Mouse (Mus musculus) midbrain, embryonic 15.5 days (tissue): Measurements from ENCODE around the gene Zcchc13. TPM values are rescaled to one million over a fixed set of nuclear protein-coding genes. Genes with fewer than 3 reads are reported as not detected.
"Not testable (repeated sequence)": the region's sequence is repeated elsewhere in the genome, so short reads cannot be mapped to it uniquely, and the experiment has no call there.

Experiments used
- ATAC-seq: fragments of 200-750 bp; cut with Nextera tagmentation; replicated peaks from 2 replicates; pipeline ENCODE4 v1.8.0; 2017; ENCODE audit warnings: moderate TSS enrichment
- H3K27ac ChIP-seq: fragments of 300-500 bp; sonication (generic); 2 replicates; pipeline ENCODE4 v1.5.1; 2015; ENCODE audit warnings: mild to moderate bottlenecking, inconsistent platforms
- H3K27me3 ChIP-seq: fragments of 300-500 bp; sonication (generic); replicated peaks from 2 replicates; pipeline ENCODE4 v1.6.1; 2015; ENCODE audit warnings: inconsistent platforms
- H3K36me3 ChIP-seq: fragments of 300-500 bp; sonication (generic); replicated peaks from 2 replicates; pipeline ENCODE4 v1.6.1; 2015; ENCODE audit warnings: inconsistent platforms
- H3K4me1 ChIP-seq: fragments of 300-500 bp; sonication (generic); 2 replicates; pipeline ENCODE4 v1.6.1; 2015; ENCODE audit warnings: inconsistent platforms
- H3K4me2 ChIP-seq: fragments of 300-500 bp; sonication (generic); 2 replicates; pipeline ENCODE4 v1.6.1; 2015; ENCODE audit warnings: inconsistent platforms, mild to moderate bottlenecking, moderate library complexity
- H3K4me3 ChIP-seq: fragments of 300-500 bp; sonication (generic); 2 replicates; pipeline ENCODE4 v1.5.1; 2015; ENCODE audit warnings: mild to moderate bottlenecking, inconsistent platforms
- H3K9ac ChIP-seq: fragments of 300-500 bp; sonication (generic); 2 replicates; pipeline ENCODE4 v1.6.1; 2015; ENCODE audit warnings: mild to moderate bottlenecking, inconsistent platforms
- H3K9me3 ChIP-seq: fragments of 300-500 bp; sonication (generic); 2 replicates; pipeline ENCODE4 v1.6.1; 2016; ENCODE audit warnings: inconsistent platforms
- WGBS: fragments of 180-500 bp; shearing (Covaris S2); methylation state at CpG from one replicate; pipeline ENCODE4 v1.1.7; 2015; ENCODE audit warnings: mixed read lengths; 5-methylcytosine and 5-hydroxymethylcytosine counted together
- polyA plus RNA-seq: library from polyadenylated mRNA; unstranded; fragments of >200 nt; fragmentation: Nextera tagmentation; extraction: Ambion mirVana; gene quantifications from 2 replicates; pipeline ENCODE4 v1.2.1, GENCODE M21; 2015

The Zcchc13 gene
- polyA plus RNA-seq, 1 experiment from 2014 or later = not detected

- Histone ChIP-seq H3K4me2 (no peak overlapping the region), H3K4me3 (no peak overlapping the region), H3K27me3 (peaks cover 10% of the 10 kb centered on the region), H3K36me3 (no peaks in the 10 kb centered on the region), H3K27ac (no peak overlapping the region), H3K9ac (no peak overlapping the region), H3K4me1 (no peaks in the 10 kb centered on the region), H3K9me3 (no peaks in the 10 kb centered on the region)
- no peak for ATAC-seq
- 33% methylated on average over 2 of the region's 2 CpGs for WGBS
Observed at GRCm38 (mm10) chrX:103653021-103653420, 22.6 kb downstream of the Zcchc13 start.

- Histone ChIP-seq H3K4me1 (no peaks in the 10 kb centered on the region), H3K27me3 (0 out of 2 replicates have a peak, but pooled peaks cover 8% of the 10 kb centered on the region), H3K9me3 (no peaks in the 10 kb centered on the region), H3K27ac (no peak overlapping the region), H3K4me3 (no peak overlapping the region), H3K4me2 (no peak overlapping the region), H3K36me3 (no peaks in the 10 kb centered on the region), H3K9ac (no peak overlapping the region)
- peak; percentile 66; the same call in 1 of the 2 replicates for ATAC-seq
- WGBS = 51% methylated on average over 4 of the region's 4 CpGs
Observed at GRCm38 (mm10) chrX:103658985-103659384, 28.6 kb downstream of the Zcchc13 start.

GRCm38 (mm10) chrX:103664445-103664844, 34.1 kb downstream of the Zcchc13 start:
- not testable (repeated sequence) for H3K4me3 ChIP-seq, H3K4me1 ChIP-seq, H3K27ac ChIP-seq, H3K4me2 ChIP-seq, H3K27me3 ChIP-seq, H3K36me3 ChIP-seq, ATAC-seq, H3K9ac ChIP-seq, H3K9me3 ChIP-seq
- 83% methylated on average over 10 of the region's 10 CpGs for WGBS

- H3K27me3 ChIP-seq = peaks cover 15% of the 10 kb centered on the region; the same call in 1 of the 2 replicates
- no peaks in the 10 kb centered on the region for H3K9me3 ChIP-seq
- H3K4me1 ChIP-seq = no peaks in the 10 kb centered on the region
- H3K4me2 ChIP-seq = no peak overlapping the region
- ATAC-seq = no peak
- no peak overlapping the region for H3K27ac ChIP-seq
- H3K4me3 ChIP-seq = no peak overlapping the region
- no peaks in the 10 kb centered on the region for H3K36me3 ChIP-seq
- no peak overlapping the region for H3K9ac ChIP-seq
Observed at GRCm38 (mm10) chrX:103670245-103670644, 39.9 kb downstream of the Zcchc13 start.

- ATAC-seq = no peak
- no peak overlapping the region for H3K4me3 ChIP-seq
- 82% methylated on average over 3 of the region's 3 CpGs for WGBS
- H3K36me3 ChIP-seq = no peaks in the 10 kb centered on the region
- no peak overlapping the region for H3K4me2 ChIP-seq
- no peak overlapping the region for H3K27ac ChIP-seq
- H3K9ac ChIP-seq = no peak overlapping the region
- no peaks in the 10 kb centered on the region for H3K4me1 ChIP-seq
- H3K27me3 ChIP-seq = peaks cover 15% of the 10 kb centered on the region
- H3K9me3 ChIP-seq = no peaks in the 10 kb centered on the region
Observed at GRCm38 (mm10) chrX:103673761-103674160, 43.4 kb downstream of the Zcchc13 start.

- Histone ChIP-seq H3K27ac (no peak overlapping the region), H3K27me3 (peaks cover 23% of the 10 kb centered on the region), H3K4me1 (no peaks in the 10 kb centered on the region), H3K9ac (no peak overlapping the region), H3K4me2 (no peak overlapping the region), H3K9me3 (no peaks in the 10 kb centered on the region), H3K36me3 (no peaks in the 10 kb centered on the region), H3K4me3 (no peak overlapping the region)
- ATAC-seq = no peak
- WGBS = 19% methylated on average over 2 of the region's 2 CpGs
Observed at GRCm38 (mm10) chrX:103674674-103675073, 44.3 kb downstream of the Zcchc13 start.

Other genes with a start within 250 kb of the Zcchc13 start
- gene Tsx, start 216.1 kb upstream of the Zcchc13 start, polyA plus RNA-seq = 0.28 and 0.37 TPM in 2 replicates
- not detected in 2 replicates for gene Gm26992, start 208.6 kb upstream of the Zcchc13 start, polyA plus RNA-seq
- gene Slc16a2, start 191.4 kb downstream of the Zcchc13 start, polyA plus RNA-seq = 29.1 and 29.7 TPM in 2 replicates